Mouse (Mus musculus) midbrain, embryonic 16.5 days (tissue): Measurements from ENCODE around the gene Bnip3. TPM values are rescaled to one million over a fixed set of nuclear protein-coding genes. Genes with fewer than 3 reads are reported as not detected.

ENCODE experiments used
- ATAC-seq: fragments of 200-750 bp; cut with Nextera tagmentation; 2 replicates; pipeline ENCODE4 v1.8.0; 2017; ENCODE audit warnings: moderate TSS enrichment
- H3K27ac ChIP-seq: fragments of 300-500 bp; sonication (generic); 2 replicates; pipeline ENCODE4 v1.5.1; 2014; ENCODE audit warnings: mild to moderate bottlenecking, low read length, mixed read lengths
- H3K27me3 ChIP-seq: fragments of 300-500 bp; sonication (generic); 2 replicates; pipeline ENCODE4 v1.6.1; 2014; ENCODE audit warnings: low read depth, low read length, mixed read lengths; ENCODE audit not compliant: control insufficient read depth, insufficient read depth
- H3K36me3 ChIP-seq: fragments of 300-500 bp; sonication (generic); 2 replicates; pipeline ENCODE4 v1.6.1; 2014; ENCODE audit warnings: mild to moderate bottlenecking, low read length, moderate library complexity, mixed read lengths; ENCODE audit not compliant: control insufficient read depth, insufficient read depth
- H3K4me1 ChIP-seq: fragments of 300-500 bp; sonication (generic); 2 replicates; pipeline ENCODE4 v1.6.1; 2014; ENCODE audit warnings: mild to moderate bottlenecking, low read length, mixed read lengths; ENCODE audit not compliant: control insufficient read depth, insufficient read depth
- H3K4me2 ChIP-seq: fragments of 300-500 bp; sonication (generic); 2 replicates; pipeline ENCODE4 v1.6.1; 2014; ENCODE audit warnings: mild to moderate bottlenecking, low read length, mixed read lengths
- H3K4me3 ChIP-seq: fragments of 300-500 bp; sonication (generic); 2 replicates; pipeline ENCODE4 v1.5.1; 2014; ENCODE audit warnings: low read depth, mild to moderate bottlenecking, low read length, moderate library complexity, mixed read lengths
- H3K9ac ChIP-seq: fragments of 300-500 bp; sonication (generic); 2 replicates; pipeline ENCODE4 v1.6.1; 2014; ENCODE audit warnings: low read depth, low read length, mixed read lengths
- H3K9me3 ChIP-seq: fragments of 300-500 bp; sonication (generic); replicated peaks from 2 replicates; pipeline ENCODE4 v1.6.1; 2014; ENCODE audit warnings: mild to moderate bottlenecking, low read length, mixed read lengths; ENCODE audit not compliant: control insufficient read depth, poor library complexity, severe bottlenecking
- WGBS: fragments of 180-500 bp; shearing (Covaris S2); extraction: QIAGEN DNeasy Blood & Tissue Kit; methylation state at CpG from one replicate; pipeline ENCODE4 v1.1.7; 2014; 5-methylcytosine and 5-hydroxymethylcytosine counted together
- polyA plus RNA-seq: library from polyadenylated mRNA; unstranded; fragments of >200 nt; fragmentation: Nextera tagmentation; extraction: Ambion mirVana; gene quantifications from 2 replicates; pipeline ENCODE4 v1.2.1, GENCODE M21; 2015

The Bnip3 gene
- polyA plus RNA-seq, 1 experiment from 2014 or later = 113 TPM

DNA sequence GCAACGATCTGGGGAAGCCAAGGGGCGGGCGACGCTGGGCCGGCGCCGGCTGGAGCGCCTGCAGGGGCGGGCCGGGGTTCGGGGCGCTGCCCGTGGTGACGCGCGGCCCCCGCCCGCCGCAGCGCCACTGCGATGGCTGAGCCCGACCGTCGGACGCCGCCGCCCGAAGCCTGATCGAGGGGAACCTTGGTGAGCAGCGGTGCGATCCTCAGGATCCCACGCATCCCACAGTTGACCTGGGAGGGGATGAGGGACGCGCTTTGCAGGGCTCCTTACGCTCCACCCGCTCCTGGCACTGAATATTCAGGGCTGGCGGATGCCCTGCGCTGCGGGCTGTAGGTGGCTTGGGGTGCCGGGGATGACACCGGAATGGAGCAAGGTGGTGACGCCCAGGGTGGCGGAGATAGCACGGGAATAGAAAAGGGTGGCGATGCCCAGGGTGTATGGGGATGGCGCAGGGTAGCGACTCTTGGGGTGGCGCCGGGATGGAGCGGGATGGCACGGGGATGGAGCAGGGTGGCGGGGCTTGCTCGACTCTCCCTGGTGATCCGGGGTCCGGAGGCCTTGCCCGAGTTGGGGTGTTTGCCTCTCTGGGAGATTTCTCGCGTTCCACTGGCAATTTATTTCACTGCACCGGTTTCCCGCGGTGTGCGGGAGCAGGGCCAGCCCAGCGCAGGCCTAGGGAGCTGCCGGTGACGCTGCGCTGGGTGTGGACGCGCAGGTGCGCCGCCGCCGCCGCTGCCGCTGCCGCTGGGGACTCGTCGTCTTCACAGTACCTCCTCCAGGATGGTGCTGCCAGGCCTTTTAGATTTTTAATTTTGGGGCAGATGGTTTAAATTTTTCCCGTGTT is 31.5 kb upstream of the Bnip3 start, which contains the start of gene Jakmip3:
Jakmip3 (plus strand) TSS at position 119 of the 850 bp plus-strand sequence.
- Histone ChIP-seq H3K36me3 (no peaks in the 10 kb centered on the region), H3K9me3 (no peaks in the 10 kb centered on the region), H3K27ac (peak within 1 kb of the TSS; percentile 83), H3K9ac (peak within 1 kb of the TSS; percentile 82), H3K4me2 (peak within 1 kb of the TSS; percentile 77), H3K4me1 (0 out of 2 replicates have a peak, but pooled peaks cover 4% of the 10 kb centered on the region), H3K4me3 (peak within 1 kb of the TSS; percentile 69), H3K27me3 (peaks cover 23% of the 10 kb centered on the region)
- WGBS = 0% methylated on average over 72 of the region's 78 CpGs
- peak; percentile 78 for ATAC-seq

- Histone ChIP-seq H3K27ac (peak overlapping the region; percentile 83), H3K4me3 (peak overlapping the region; percentile 69), H3K4me2 (peak overlapping the region; percentile 77), H3K36me3 (no peaks in the 10 kb centered on the region), H3K9me3 (no peaks in the 10 kb centered on the region), H3K9ac (peak overlapping the region; percentile 82), H3K27me3 (peaks cover 23% of the 10 kb centered on the region), H3K4me1 (0 out of 2 replicates have a peak, but pooled peaks cover 4% of the 10 kb centered on the region)
- 1% methylated on average over 17 of the region's 17 CpGs for WGBS
- peak; percentile 87 for ATAC-seq
Observed at GRCm38 (mm10) chr7:138940256-138940611, 30.9 kb upstream of the Bnip3 start.

- Histone ChIP-seq H3K36me3 (no peaks in the 10 kb centered on the region), H3K9me3 (no peaks in the 10 kb centered on the region), H3K27ac (no peak overlapping the region), H3K9ac (no peak overlapping the region), H3K27me3 (peaks cover 23% of the 10 kb centered on the region), H3K4me1 (0 out of 2 replicates have a peak, but pooled peaks cover 4% of the 10 kb centered on the region), H3K4me2 (no peak overlapping the region), H3K4me3 (no peak overlapping the region)
- no peak for ATAC-seq
- 80% methylated on average over 7 of the region's 7 CpGs for WGBS
Observed at GRCm38 (mm10) chr7:138938991-138939390, 29.7 kb upstream of the Bnip3 start.

GRCm38 (mm10) chr7:138934523-138934922 is 25.2 kb upstream of the Bnip3 start:
- Histone ChIP-seq H3K9ac (no peak overlapping the region), H3K27ac (no peak overlapping the region), H3K4me2 (no peak overlapping the region), H3K4me1 (no peaks in the 10 kb centered on the region), H3K4me3 (no peak overlapping the region), H3K36me3 (no peaks in the 10 kb centered on the region), H3K27me3 (peaks cover 8% of the 10 kb centered on the region), H3K9me3 (no peaks in the 10 kb centered on the region)
- WGBS = 90% methylated on average over 3 of the region's 3 CpGs
- no peak for ATAC-seq

GRCm38 (mm10) chr7:138928456-138928855 is 19.1 kb upstream of the Bnip3 start:
- H3K36me3 ChIP-seq = no peaks in the 10 kb centered on the region
- ATAC-seq = no peak
- H3K4me1 ChIP-seq = no peaks in the 10 kb centered on the region
- no peak overlapping the region for H3K9ac ChIP-seq
- 94% methylated on average over 4 of the region's 4 CpGs for WGBS
- no peak overlapping the region for H3K4me3 ChIP-seq
- H3K27me3 ChIP-seq = no peaks in the 10 kb centered on the region
- no peaks in the 10 kb centered on the region for H3K9me3 ChIP-seq
- no peak overlapping the region for H3K27ac ChIP-seq
- H3K4me2 ChIP-seq = no peak overlapping the region

DNA sequence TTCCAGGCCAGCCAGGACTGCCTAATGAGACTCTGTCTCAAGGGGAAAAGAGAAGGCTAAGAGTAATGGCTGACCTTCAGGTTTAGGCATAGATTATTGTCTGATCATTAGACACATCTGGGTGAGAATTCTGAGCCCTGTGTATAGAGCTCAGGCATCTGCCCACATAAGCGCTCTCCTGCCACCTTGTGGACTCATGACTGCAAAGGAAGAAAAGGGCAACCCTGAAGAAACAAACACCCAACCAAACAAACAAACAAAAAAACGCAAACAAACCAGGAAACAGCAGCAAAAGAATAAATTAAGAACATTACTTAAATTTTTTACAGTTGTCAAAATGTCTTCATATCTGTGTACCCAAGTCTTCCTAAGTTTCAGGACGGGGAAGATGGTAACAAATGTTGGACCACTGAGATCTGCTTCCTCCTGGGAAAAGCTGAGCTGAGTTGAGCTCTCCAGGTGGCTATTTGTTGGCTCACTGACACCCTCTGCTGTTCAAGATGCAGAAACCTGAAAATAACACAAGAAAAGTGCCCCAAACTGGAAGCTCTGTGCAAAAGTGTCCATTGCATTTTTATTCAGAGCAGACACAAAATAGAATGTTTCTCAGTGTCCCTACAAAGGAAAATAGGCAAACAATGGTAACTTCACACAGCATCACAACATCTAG is 14.6 kb upstream of the Bnip3 start:
- Histone ChIP-seq H3K36me3 (no peaks in the 10 kb centered on the region), H3K9me3 (no peaks in the 10 kb centered on the region), H3K4me2 (no peak overlapping the region), H3K27ac (no peak overlapping the region), H3K4me1 (peaks cover 5% of the 10 kb centered on the region; the same call in 1 of the 2 replicates), H3K27me3 (no peaks in the 10 kb centered on the region), H3K9ac (no peak overlapping the region), H3K4me3 (no peak overlapping the region)
- no peak for ATAC-seq
- 8% methylated on average over 3 of the region's 3 CpGs for WGBS

GRCm38 (mm10) chr7:138921611-138922010 is 12.3 kb upstream of the Bnip3 start:
- ATAC-seq = no peak
- 93% methylated on average over 8 of the region's 8 CpGs for whole genome bisulfite sequencing

GRCm38 (mm10) chr7:138919156-138919944 is 10.0 kb upstream of the Bnip3 start:
- 5% methylated on average over 26 of the region's 26 CpGs for WGBS
- Histone ChIP-seq H3K27me3 (no peaks in the 10 kb centered on the region), H3K4me1 (peaks cover 5% of the 10 kb centered on the region; the same call in 1 of the 2 replicates), H3K9ac (peak overlapping the region; percentile 27; the same call in 1 of the 2 replicates), H3K4me3 (peak overlapping the region; percentile 22), H3K4me2 (peak overlapping the region; percentile 53), H3K27ac (no peak overlapping the region; the same call in 1 of the 2 replicates), H3K36me3 (no peaks in the 10 kb centered on the region), H3K9me3 (no peaks in the 10 kb centered on the region)
- peak; percentile 58; the same call in 1 of the 2 replicates for ATAC-seq

More at GRCm38 (mm10) chr7:138921611-138922010, 12.3 kb upstream of the Bnip3 start:
- Histone ChIP-seq H3K4me1 (peaks cover 5% of the 10 kb centered on the region; the same call in 1 of the 2 replicates), H3K36me3 (no peaks in the 10 kb centered on the region), H3K9me3 (no peaks in the 10 kb centered on the region), H3K4me2 (no peak overlapping the region), H3K4me3 (no peak overlapping the region), H3K27ac (no peak overlapping the region), H3K27me3 (no peaks in the 10 kb centered on the region), H3K9ac (no peak overlapping the region)
